In the genomic region with DNA sequence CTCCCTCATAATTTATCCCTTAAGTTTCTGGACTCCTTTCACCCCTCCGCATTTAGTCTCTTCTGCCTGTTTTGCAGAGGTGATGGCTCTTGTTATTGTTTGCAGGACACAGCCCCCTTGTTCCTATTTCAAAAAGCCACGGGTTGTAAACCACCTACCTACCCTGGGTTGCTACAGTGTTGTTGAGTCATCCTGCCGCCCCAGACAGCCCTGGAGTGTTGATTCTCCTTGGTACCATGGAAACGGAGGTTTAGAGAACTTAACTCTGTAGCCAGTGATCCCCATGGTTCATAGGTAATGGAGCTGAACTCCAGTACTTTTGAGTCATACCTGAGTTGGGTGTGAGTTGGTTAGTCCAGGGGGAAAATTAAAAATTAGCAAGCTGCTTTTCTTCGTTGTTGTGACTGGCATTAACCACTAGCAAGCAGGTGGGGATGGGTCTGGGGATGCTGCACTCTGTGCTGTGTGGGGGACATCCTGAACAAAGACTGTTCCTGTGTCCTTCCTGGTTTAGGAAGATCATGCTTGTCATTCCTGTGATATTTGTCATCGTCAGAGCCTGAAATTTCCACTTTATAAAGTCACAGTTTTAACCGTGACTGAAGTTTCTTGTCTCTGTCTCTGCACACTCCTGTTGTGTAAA, we compare ENCODE assay signal across 8 mouse cellular contexts. TPM values are rescaled to one million over a fixed set of nuclear protein-coding genes. Genes with fewer than 3 reads are reported as not detected.
A peak's percentile ranks its signal among the peaks of the same experiment; 100 is the strongest.
DNase-seq lines count a peak whose midpoint lies in the region; ATAC-seq and TF ChIP-seq lines count a peak whose summit lies in the region.

No protein-coding gene starts in this region.

- H3K4me3 ChIP-seq in embryonic facial prominence, embryonic 10.5 days = peak overlapping the region; percentile 91
- H3K4me3 ChIP-seq in intestine, postnatal 0 days (ENCODE audit: low read depth, low read length) = peak overlapping the region; percentile 97

- H3K36me3 ChIP-seq in embryonic facial prominence, embryonic 10.5 days (replicated peaks) = 0 out of 2 replicates have a peak, but pooled peaks cover 4% of the 10 kb centered on the region
- H3K36me3 ChIP-seq in intestine, postnatal 0 days (ENCODE audit: control insufficient read depth, insufficient read depth) = no peaks in the 10 kb centered on the region

- H3K9ac ChIP-seq in intestine, postnatal 0 days (ENCODE audit: low read depth, low read length) = 0 out of 2 replicates have a peak overlapping the region, but pooled peaks have one; percentile 100

- peak; percentile 49 for DNase-seq in adrenal gland, postnatal 14 days
- DNase-seq in adrenal gland, postnatal 10 days = no peak
- peak; percentile 78 for DNase-seq in 3T3-L1 (ENCODE audit: low read depth, low spot score)
- DNase-seq in embryonic facial prominence, embryonic 10.5 days (ENCODE audit: low spot score) = peak; percentile 37
- no peak for DNase-seq in cerebellum, adult 9-11 months
- DNase-seq in layer of hippocampus, adult 8-10 months (ENCODE audit: low spot score in 2 of 2) = no peak

- WGBS in embryonic facial prominence, embryonic 10.5 days = 14% methylated on average over 7 of the region's 7 CpGs
- WGBS in intestine, postnatal 0 days = 25% methylated on average over 7 of the region's 7 CpGs

- H3K4me1 ChIP-seq in embryonic facial prominence, embryonic 10.5 days = peaks cover 62% of the 10 kb centered on the region
- H3K4me1 ChIP-seq in intestine, postnatal 0 days (replicated peaks; ENCODE audit: control insufficient read depth, insufficient read depth, low read length) = peaks cover 19% of the 10 kb centered on the region

- H3K9me3 ChIP-seq in embryonic facial prominence, embryonic 10.5 days = no peaks in the 10 kb centered on the region
- no peaks in the 10 kb centered on the region for H3K9me3 ChIP-seq in intestine, postnatal 0 days (ENCODE audit: control insufficient read depth)

- H3K4me2 ChIP-seq in intestine, postnatal 0 days (replicated peaks; ENCODE audit: low read depth) = peak overlapping the region; percentile 72

- TF ChIP-seq CTCF in intestine, postnatal 0 days (IDR thresholded peaks at IDR 0.05; ENCODE audit: low read depth) = no peak

- ATAC-seq in intestine, postnatal 0 days = peak; percentile 6; the same call in 1 of the 2 replicates
- ATAC-seq in megakaryocyte-erythroid progenitor cell, adult 5-6 weeks (replicated peaks; ENCODE audit: low FRiP score, low TSS enrichment, poor library complexity, severe bottlenecking) = 0 out of 2 replicates have a peak, but pooled peaks have one; percentile 36

- 0 out of 2 replicates have a peak overlapping the region, but pooled peaks have one; percentile 14 for H3K27ac ChIP-seq in embryonic facial prominence, embryonic 10.5 days (replicated peaks)
- peak overlapping the region; percentile 60 for H3K27ac ChIP-seq in intestine, postnatal 0 days (ENCODE audit: low read depth, low read length)

- no peaks in the 10 kb centered on the region for H3K27me3 ChIP-seq in embryonic facial prominence, embryonic 10.5 days (replicated peaks; ENCODE audit: low read depth, poor library complexity, severe bottlenecking)
- no peaks in the 10 kb centered on the region for H3K27me3 ChIP-seq in intestine, postnatal 0 days (replicated peaks; ENCODE audit: control insufficient read depth, insufficient read depth, low read length)

RNA-seq across cellular contexts. Expression of a gene that starts 1.8 kb away (rescaled TPM):
- 47.1 and 48.2 TPM in 2 replicates for total RNA-seq in adrenal gland, postnatal 14 days (2021)
- total RNA-seq in adrenal gland, postnatal 10 days (2021) = 10 to 100 TPM; 45.8 to 46.9 TPM
- polyA plus RNA-seq in embryonic facial prominence, embryonic 10.5 days (2016; fragmentation: Nextera tagmentation; extraction: Ambion mirVana) = 23.7 and 24.6 TPM in 2 replicates
- 77.4 and 81.2 TPM in 2 replicates for polyA plus RNA-seq in intestine, postnatal 0 days (2015; fragmentation: Nextera tagmentation; extraction: Ambion mirVana)
- total RNA-seq in megakaryocyte-erythroid progenitor cell, adult 5-6 weeks (2014; fragmentation: Nextera tagmentation) = 6.8 and 9.1 TPM in 2 replicates
- 3.6 and 6.3 TPM in 2 replicates for total RNA-seq in megakaryocyte-erythroid progenitor cell, adult 5-6 weeks (2017)
- 10 to 100 TPM; 21.0 to 24.7 (median 22.3) TPM for total RNA-seq in layer of hippocampus, adult 8-10 months (2022)

RNA-seq across cellular contexts. Expression of a gene that starts 2.6 kb away (rescaled TPM):
- 56.4 and 61.4 TPM in 2 replicates for total RNA-seq in adrenal gland, postnatal 14 days (2021)
- total RNA-seq in adrenal gland, postnatal 10 days (2021) = 10 to 100 TPM; 47.1 to 64.6 TPM
- polyA plus RNA-seq in embryonic facial prominence, embryonic 10.5 days (2016; fragmentation: Nextera tagmentation; extraction: Ambion mirVana) = 33.1 and 34.9 TPM in 2 replicates
- polyA plus RNA-seq in intestine, postnatal 0 days (2015; fragmentation: Nextera tagmentation; extraction: Ambion mirVana) = 33.4 and 39.6 TPM in 2 replicates
- 163 and 165 TPM in 2 replicates for total RNA-seq in megakaryocyte-erythroid progenitor cell, adult 5-6 weeks (2014; fragmentation: Nextera tagmentation)
- total RNA-seq in megakaryocyte-erythroid progenitor cell, adult 5-6 weeks (2017) = 109 and 163 TPM in 2 replicates
- 100 to 1,000 TPM in 2 of 4 experiments, 10 to 100 TPM in 2; 90.8 to 103 (median 98.5) TPM for total RNA-seq in layer of hippocampus, adult 8-10 months (2022)

Comparison
In these comparisons a context has a peak if more than half of its experiments do, and no peak if none do; other contexts are left out.
1. DNase-seq: peak in adrenal gland, postnatal 14 days (single experiment), 3T3-L1 (single experiment) and embryonic facial prominence, embryonic 10.5 days (single experiment); none in adrenal gland, postnatal 10 days (single experiment), cerebellum, adult 9-11 months (single experiment) and layer of hippocampus, adult 8-10 months (0 of 2).